Mouse (Mus musculus) ovary, adult 18-20 months (tissue): ENCODE data around the gene Plpp3.
"Not testable (repeated sequence)": the region's sequence is repeated elsewhere in the genome, so short reads cannot be mapped to it uniquely, and the experiment has no call there.

Experiments used
- DNase-seq: peaks from one replicate; pipeline ENCODE4 v3.0.0; 2022; ENCODE audit warnings: low spot score, mixed read lengths

Gene Plpp3

DNA sequence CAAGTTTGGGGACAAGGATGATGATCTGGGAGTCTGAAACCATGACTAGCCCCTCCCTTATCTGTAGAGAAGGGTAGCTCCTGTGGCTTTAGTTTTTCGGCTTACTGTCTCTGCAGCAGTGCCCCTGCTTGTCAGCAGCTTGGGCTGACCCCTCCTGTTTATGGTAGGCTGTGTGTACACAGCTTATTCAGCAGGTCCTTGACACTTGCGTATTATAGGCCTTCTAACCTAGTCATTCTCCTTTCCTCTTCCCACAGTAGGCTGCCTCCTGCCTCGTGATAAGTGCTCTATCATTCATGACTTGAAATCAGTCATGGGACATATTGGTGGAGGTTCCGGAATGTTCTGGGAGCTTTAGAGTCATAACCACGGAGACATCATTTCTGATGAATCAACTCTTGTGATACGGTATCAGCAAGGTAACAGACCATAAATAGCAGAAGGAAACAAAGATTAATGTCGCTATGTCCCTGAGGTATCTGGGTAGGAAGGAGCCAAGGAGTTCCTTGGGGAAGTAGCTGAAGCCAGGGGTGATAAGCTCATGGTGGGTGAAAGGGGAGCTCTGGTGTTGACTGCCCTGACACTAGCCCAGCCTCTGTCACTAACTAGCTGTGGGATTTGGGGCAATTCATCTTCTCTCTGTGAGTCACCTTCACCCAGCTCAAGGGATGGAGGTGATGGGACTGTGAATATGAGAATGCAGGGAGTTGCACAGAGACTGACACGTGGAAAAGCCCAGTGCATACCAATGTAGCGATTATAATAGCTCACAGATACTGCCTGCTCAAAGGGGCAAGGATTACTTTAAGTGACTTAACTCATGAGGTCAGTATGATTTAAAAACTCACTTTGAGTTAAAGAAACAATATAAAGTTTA, 104.0 kb downstream of the Plpp3 start:
- no peak for DNase-seq

DNA sequence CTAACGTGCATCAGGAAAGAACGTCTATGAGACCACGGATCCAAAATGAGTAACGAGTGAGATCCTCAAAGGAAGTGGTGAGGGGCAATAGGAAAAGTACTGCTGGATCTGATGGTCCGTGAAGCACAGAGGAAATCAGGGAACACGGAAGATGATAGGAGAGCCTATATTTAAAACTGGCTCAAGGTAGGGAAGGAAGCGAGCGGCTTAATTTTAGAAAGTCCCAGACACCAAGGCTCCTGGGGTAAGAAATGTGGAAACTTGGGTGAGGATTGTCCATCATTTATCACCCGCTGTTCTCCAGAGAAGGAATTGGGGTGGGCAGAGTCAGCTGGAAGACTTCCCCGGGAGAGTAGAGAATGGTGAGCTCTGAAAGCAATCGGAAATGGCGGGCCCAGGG, 105.2 kb downstream of the Plpp3 start:
- no peak for DNase-seq

DNA sequence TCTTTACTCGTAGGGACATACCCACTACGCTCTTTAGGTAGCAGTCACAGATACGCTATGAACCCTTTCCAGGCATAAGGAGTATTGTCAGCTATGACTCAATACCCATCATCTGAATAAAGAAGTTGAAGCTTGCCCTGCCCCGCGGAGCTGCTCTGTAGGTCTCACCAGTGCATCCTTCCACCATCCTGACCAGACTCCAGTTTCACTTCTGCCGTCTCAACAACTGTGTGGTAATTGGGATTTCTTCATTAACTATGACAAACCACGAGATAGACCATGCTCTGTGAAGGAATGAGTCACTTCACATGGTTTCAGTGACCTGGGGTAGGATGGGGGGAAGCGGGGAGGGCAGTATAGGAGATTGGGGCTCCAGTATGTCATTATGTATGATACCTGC, 106.5 kb downstream of the Plpp3 start:
- DNase-seq = no peak

DNA sequence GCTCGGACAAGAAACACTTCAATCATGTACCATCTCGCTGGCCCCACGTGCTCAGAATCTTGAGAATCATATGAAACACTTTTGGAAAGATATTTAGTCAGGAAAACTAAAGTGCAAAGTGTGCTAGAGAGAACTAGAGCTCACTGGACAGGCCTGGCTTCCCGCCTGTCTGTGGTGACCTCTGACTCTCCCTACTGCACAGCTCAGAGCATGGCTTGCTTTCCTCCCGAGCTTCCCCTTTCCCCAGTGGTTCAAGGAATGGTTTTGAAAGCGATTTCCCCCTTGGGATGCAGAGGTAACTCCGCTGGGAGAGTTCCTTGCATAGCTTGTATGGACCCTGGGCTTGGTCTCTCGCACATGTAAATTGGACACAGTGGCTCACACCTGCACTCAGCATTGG, 107.9 kb downstream of the Plpp3 start:
- no peak for DNase-seq

DNA sequence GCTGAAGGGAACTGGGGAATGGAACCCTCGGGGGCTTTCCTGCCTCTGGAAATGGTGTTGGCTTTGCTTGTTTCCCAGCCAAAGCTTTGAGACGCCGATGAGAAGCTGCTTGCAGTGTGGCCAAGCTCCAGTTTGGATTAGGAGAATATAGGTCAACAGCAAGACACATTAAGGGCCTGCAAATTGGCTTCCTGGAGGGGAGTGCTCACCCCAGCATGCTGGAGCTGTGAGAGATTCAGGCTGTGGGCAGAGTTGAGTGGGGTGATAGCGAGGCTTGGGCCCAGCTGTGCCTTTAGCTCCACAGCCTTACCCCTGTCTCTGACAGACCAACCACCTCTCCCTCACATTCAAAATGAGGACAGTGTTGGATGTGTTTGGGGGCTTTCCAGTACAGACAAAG, 108.5 kb downstream of the Plpp3 start:
- DNase-seq = no peak

DNA sequence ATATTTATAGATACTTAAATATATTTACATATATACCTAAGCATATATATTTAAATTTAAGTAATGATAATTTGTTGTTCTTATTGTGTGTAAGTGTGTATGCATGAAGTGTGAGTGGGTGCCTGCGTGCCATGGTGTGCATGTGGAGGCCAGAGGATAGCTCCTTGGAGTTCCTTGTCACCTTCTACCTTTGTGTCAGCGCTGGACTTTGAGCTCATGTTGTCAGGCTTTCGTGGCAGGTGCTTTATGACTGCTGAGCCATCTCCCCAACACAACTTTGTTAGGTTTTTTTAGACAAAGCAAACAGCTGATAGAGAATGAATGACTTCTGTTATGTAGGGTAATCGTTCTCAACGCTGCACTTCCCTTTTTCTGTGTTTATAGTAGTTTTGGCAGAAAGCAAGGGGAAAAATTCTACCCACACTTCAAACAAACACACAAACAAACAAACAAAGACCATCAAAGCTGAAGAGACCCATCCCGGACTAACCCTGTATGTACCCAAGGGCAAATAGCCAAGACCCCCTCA, 111.1 kb downstream of the Plpp3 start:
- no peak for DNase-seq

DNA sequence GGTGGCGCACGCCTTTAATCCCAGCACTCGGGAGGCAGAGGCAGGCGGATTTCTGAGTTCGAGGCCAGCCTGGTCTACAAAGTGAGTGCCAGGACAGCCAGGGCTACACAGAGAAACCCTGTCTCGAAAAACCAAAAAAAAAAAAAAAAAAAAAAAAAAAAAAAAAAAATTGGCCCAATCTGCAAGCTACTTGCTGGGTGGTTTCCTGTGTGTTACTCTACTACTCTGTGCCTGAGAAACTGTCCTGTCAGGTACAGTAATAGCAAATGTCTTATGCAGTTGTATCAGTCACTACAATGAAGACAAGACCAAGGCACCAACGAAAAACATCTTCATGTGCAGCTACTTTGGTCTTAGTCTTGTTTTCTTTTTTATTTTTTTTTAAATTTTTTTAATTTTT, 112.3 kb downstream of the Plpp3 start:
- DNase-seq = not testable (repeated sequence)

DNA sequence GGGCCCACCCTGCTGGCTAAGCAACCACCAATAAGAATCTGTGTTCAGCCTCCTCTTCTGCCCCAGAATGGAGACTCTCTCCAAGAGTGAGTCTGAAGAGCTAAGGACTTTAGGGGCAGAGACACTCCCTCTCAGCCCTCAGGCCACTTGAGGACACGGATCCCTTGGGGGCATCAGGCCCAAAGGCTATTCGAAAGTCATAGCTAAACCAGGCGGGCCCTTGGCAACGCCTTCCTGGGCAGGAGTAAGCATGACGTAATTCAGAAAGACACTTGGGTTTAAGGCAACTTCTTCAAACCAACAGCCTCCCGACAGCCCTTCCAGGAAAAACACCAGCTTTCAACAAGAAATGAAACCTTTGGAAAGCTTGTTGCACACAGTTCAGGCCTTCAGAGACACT, 114.0 kb downstream of the Plpp3 start:
- DNase-seq = no peak

DNA sequence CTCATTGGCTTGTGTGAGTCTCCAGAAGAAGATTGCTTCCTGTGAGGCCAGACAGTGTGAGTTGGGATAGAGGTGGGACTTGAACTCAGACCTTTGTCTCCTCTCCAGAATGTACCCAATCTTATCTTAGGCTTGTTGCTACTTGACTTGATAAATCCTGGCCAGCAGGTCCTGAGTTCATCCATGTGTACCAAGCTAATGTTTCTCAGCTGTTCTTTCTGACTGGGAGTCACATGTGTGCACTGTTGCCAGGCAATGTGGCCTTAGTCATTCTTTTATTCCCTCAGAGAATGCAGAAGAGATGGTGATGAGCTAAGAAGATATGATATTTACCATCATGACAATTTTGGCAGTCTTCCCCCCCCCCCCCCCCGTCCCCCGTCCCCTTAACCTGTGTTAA, 115.9 kb downstream of the Plpp3 start:
- DNase-seq = no peak

DNA sequence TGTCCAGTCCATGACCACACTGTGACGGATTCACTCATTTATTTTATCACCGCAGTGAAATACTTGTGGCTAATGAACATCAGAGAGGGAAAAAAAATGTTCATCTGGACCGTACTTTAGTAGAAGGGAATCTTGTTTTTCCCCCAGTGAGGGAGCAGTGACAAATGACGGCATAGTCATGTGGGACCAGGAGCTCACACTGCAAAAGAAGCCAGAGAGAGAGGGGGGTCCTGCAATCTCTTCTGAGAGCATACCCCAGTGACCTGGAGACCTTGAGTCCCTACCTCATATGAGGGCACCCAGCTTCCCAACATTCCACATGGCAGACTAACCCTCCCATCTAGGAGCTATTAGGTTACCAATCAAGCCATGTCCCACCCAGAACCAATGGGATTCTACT, 116.3 kb downstream of the Plpp3 start:
- no peak for DNase-seq

DNA sequence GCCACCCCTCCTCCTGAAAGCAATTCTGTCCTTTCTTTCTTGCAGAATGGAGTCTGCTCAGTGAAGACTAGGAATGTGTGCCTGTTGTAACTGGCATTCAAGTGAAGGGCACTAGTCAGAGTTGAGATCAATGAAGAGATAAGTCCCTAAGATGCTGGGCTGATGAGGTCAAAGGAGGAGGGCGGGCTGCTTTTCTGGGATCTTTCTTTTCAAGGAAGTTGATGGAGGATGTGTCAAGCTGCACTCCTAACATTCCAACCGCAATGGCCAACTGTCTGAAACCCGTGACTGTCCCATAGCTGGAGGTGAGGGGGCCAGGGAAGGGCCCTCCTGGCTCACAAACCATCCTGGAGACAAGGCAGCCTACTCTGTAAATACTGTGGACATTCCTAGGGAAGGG, 118.5 kb downstream of the Plpp3 start:
- DNase-seq = no peak

DNA sequence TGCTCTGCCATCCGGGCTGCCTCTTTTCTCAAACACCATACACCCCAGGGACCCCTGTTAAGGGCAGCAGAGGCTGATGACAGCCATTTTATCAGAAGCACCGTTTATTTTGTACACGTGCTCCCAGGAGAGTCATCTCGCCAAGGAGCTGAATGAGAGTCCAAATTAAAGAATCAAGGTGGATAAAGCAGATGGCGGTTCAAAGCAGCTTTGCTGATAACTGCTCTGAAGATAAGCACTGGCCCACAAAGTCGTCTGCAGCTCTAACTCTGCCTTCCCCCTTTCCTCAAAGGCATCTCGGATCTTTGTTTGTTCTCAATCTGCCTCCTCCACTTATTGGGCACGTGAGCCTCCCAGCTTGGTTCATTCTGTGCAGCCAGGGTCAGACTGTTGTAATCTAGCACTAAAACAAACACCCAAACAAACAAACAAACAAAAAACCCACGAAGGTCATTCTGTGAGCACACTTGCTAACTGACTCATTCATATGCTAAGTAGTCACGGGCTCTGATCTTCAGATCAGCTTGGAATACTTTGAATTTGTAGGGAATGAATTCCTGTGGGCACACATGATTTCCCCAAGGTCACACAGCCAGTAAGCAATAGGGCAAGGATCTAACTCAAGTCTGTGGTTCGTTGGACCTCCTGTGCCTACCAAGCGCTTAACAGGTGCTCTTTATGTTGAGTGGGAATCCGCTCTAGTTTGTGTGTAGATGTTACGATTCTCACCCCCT, 119.1 kb downstream of the Plpp3 start:
- DNase-seq = no peak

DNA sequence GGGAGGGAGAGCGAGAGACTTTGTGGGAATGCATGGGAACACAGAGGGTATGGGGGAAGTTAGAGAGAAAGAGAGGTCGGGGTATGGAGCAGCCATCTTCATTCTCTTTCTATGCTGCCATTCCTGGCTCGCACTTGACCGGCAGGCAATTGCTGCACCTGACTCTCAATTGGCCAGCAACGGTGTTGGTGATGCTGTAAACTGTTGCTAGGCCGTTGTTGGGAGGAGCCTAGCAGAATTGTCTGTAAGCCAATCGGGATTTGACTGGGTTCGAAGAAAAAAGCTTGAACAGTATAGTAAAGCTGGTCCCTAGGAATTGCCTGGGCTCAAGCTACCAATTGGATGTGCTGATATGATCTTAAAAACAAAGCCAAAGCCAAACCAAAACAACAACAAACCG, 121.0 kb downstream of the Plpp3 start:
- DNase-seq = no peak

DNA sequence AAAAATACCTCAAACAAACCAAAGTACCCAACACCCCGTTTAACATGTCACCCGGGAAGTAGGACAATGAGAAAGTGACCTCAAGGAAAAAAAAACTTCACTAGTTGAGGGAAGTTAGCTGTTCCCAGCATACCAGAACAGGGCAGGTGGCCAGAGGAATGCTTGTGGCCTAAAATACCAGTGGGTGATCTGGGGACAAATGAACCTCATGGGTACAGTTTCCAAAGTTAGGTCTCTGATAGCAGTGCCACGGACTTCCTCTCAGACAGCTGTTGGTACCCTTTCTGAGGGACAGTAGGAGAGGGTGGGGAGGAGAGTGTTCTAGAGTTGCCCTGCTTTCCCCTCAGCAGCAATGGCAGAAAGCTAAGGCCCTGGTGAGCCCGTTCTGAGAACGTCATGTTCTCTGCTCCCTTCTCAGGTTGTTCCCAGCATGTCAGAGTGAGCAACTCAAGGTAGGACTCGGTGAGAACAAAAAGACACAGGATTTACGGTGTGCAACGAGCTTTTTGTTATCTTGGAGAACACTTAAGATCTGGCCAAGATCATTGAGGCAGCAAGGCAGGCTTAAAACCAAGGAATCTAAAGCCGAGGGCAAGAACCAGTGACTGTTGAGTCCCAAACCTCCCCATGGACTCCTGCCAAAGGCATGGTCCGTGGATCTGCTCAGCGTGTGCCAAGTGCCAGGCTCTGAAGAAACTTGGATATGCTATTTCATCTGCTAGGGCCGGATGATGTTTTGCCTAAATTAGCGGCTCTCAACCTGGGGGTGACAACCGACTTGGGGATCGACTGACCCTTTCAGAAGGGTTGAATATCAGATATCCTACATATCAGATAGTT, 121.6 kb downstream of the Plpp3 start:
- DNase-seq = no peak

DNA sequence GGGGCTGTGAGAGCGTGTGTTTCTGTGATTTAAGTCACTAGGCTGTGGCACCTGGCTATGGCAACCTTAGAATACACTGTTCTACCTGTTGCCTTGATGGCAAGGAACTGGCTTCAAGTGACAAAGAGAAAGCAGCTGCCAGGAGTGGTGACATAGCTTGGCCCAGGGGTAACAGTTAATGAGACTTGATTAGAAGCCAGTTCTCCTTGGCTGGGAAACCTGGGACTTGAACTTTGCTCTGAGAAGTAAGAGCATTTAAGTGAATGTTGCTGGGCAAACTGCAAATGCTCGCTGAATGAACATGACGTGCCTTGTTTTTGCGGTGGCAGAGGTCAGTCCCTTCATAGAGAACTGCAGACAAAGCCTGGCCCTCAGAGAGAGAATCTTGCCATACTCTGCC, 122.7 kb downstream of the Plpp3 start:
- DNase-seq = no peak

DNA sequence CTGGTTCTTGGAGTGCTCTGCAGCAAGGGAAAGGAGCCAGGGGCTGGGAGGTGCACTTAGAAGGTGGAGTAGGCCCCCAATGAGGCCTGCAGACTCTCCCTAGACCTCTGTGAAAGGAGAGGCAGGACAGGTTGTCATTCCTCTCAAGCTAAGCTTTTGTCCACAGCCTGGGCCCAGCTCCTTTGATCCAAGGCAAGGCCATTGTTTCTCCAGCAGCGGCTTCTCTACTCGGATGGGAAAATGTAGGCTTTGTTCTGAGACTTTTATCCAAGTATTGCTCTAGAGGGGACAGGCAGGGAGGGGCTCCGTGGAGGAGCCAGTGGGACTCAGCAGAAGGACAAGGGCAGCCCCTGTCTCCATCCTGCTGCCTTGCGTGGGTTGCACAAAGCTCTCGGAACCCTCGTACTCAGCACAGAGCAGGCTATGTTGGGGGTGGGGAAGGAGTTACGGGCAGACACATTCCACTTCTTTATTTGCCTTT, 124.6 kb downstream of the Plpp3 start:
- DNase-seq = no peak
